Mouse (Mus musculus): ENCODE data around the gene Ntm. TPM values are rescaled to one million over a fixed set of nuclear protein-coding genes. Genes with fewer than 3 reads are reported as not detected.

Gene Ntm
- polyA plus RNA-seq, 1 experiment from 2014 or later: 264 TPM

DNA sequence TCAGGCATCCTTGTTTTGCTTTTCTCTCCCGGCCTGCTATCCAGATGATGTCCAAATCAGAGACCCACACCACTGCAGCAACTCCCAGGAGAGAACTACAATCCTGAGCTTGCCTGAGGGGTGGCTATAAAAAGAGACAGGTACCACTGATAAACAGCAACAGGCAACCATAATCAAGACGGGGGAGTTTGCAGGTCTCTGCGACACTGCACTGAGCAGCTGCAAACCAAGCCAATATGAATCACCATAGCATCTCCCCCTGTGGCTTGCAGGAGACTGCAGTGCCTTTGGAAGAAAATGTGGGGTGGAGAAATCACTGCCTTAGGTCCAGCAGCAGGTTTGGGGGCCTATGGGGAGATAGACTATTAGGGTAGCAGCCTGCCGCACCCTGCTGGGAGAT, 65.5 kb downstream of the Ntm start:
- Histone ChIP-seq H3K36me3 (ENCODE audit: control insufficient read depth, insufficient read depth, low read length) (no peaks in the 10 kb centered on the region), H3K27ac (ENCODE audit: low read depth, low read length) (0 out of 2 replicates have a peak overlapping the region, but pooled peaks have one; percentile 29), H3K9ac (ENCODE audit: low read depth, low read length) (peak overlapping the region; percentile 17; the same call in 1 of the 2 replicates), H3K4me2 (ENCODE audit: low read length) (no peak overlapping the region), H3K9me3 (ENCODE audit: control insufficient read depth, low read length) (no peaks in the 10 kb centered on the region), H3K4me3 (ENCODE audit: low read length) (no peak overlapping the region), H3K4me1 (ENCODE audit: control insufficient read depth, insufficient read depth, low read depth, low read length) (peaks cover 9% of the 10 kb centered on the region), H3K27me3 (replicated peaks; ENCODE audit: control insufficient read depth, insufficient read depth, low read length) (no peaks in the 10 kb centered on the region)
- WGBS: 60% methylated on average over 4 of the region's 4 CpGs
- ATAC-seq: peak; percentile 50; the same call in 1 of the 2 replicates

DNA sequence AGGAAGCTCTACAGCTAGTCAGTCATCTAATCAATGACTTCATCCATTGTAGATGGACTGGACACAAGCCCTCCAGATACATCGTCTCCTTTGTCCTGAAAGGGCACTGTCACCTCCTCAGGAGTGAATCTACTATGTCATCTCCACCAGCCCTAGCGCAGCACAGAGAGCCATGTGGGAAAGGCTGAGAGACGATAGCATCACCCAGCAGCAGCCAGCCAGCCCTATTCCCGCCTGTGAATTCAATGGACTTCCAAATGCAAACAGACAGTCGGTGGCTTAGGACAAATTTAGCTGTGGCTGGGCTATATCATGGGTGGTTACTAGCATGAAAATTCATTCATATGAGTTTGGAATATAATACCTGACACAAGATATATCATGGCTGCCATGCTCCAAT, 70.1 kb downstream of the Ntm start:
- Histone ChIP-seq H3K4me2 (ENCODE audit: low read length) (no peak overlapping the region), H3K4me3 (ENCODE audit: low read length) (no peak overlapping the region), H3K9me3 (ENCODE audit: control insufficient read depth, low read length) (no peaks in the 10 kb centered on the region), H3K27me3 (replicated peaks; ENCODE audit: control insufficient read depth, insufficient read depth, low read length) (no peaks in the 10 kb centered on the region), H3K27ac (ENCODE audit: low read depth, low read length) (no peak overlapping the region), H3K9ac (ENCODE audit: low read depth, low read length) (no peak overlapping the region), H3K36me3 (ENCODE audit: control insufficient read depth, insufficient read depth, low read length) (no peaks in the 10 kb centered on the region), H3K4me1 (ENCODE audit: control insufficient read depth, insufficient read depth, low read depth, low read length) (peaks cover 3% of the 10 kb centered on the region)
- ATAC-seq: no peak
- 76% methylated on average over 5 of the region's 5 CpGs for WGBS

DNA sequence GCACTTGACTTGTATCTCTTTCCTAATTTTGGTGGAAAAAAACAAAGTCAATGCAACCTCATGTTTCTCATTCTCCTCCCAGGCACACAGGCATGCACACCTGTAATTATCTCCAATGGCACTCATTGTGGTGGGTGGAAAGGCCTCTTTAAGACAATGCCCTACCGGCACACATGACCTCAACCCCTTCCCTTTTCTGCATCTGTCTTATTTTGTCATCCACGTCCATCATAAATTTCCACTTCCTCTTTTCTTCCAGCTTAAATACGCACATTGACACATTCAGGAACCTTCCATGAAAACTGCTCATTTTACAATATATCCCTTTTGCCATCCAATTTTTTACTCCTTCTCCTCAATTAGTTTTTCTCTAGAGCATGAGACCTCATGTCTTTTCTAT, 74.2 kb downstream of the Ntm start:
- H3K4me2 ChIP-seq (ENCODE audit: low read length): no peak overlapping the region
- no peak overlapping the region for H3K27ac ChIP-seq (ENCODE audit: low read depth, low read length)
- no peaks in the 10 kb centered on the region for H3K27me3 ChIP-seq (replicated peaks; ENCODE audit: control insufficient read depth, insufficient read depth, low read length)
- WGBS: 90% methylated on average over 3 of the region's 3 CpGs
- H3K9me3 ChIP-seq (ENCODE audit: control insufficient read depth, low read length): peaks cover 4% of the 10 kb centered on the region; the same call in 1 of the 2 replicates
- H3K4me1 ChIP-seq (ENCODE audit: control insufficient read depth, insufficient read depth, low read depth, low read length): no peaks in the 10 kb centered on the region
- no peaks in the 10 kb centered on the region for H3K36me3 ChIP-seq (ENCODE audit: control insufficient read depth, insufficient read depth, low read length)
- no peak for ATAC-seq
- H3K4me3 ChIP-seq (ENCODE audit: low read length): no peak overlapping the region
- H3K9ac ChIP-seq (ENCODE audit: low read depth, low read length): no peak overlapping the region

- no peak overlapping the region for H3K4me3 ChIP-seq (ENCODE audit: low read length)
- 85% methylated on average over 5 of the region's 5 CpGs for WGBS
- peaks cover 4% of the 10 kb centered on the region; the same call in 1 of the 2 replicates for H3K9me3 ChIP-seq (ENCODE audit: control insufficient read depth, low read length)
- H3K4me2 ChIP-seq (ENCODE audit: low read length): no peak overlapping the region
- ATAC-seq: no peak
- H3K4me1 ChIP-seq (ENCODE audit: control insufficient read depth, insufficient read depth, low read depth, low read length): no peaks in the 10 kb centered on the region
- H3K27ac ChIP-seq (ENCODE audit: low read depth, low read length): no peak overlapping the region
- no peaks in the 10 kb centered on the region for H3K27me3 ChIP-seq (replicated peaks; ENCODE audit: control insufficient read depth, insufficient read depth, low read length)
- no peak overlapping the region for H3K9ac ChIP-seq (ENCODE audit: low read depth, low read length)
- no peaks in the 10 kb centered on the region for H3K36me3 ChIP-seq (ENCODE audit: control insufficient read depth, insufficient read depth, low read length)
Observed at GRCm38 (mm10) chr9:29887924-29888323, 75.0 kb downstream of the Ntm start.

DNA sequence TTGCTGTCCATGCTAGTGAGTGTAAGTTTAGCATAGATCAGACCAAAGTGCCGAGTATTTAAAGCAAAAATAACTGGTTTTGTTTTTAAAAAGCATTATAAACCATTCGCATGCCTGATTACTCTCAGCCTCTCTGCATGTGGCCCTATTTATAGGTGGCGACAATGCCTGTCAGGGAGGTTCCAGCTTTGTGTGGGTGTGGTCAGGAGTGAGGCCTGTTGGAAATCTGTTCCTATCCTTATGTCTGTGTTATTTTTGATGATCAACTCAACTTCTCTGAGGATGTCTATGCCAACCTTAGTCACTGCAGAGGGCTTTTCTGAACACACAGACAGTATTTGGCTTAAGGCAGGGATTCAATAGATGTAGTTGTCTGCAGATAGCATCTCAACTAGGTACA, 78.9 kb downstream of the Ntm start:
- Histone ChIP-seq H3K27me3 (replicated peaks; ENCODE audit: control insufficient read depth, insufficient read depth, low read length) (no peaks in the 10 kb centered on the region), H3K4me3 (ENCODE audit: low read length) (no peak overlapping the region), H3K9me3 (ENCODE audit: control insufficient read depth, low read length) (peaks cover 4% of the 10 kb centered on the region; the same call in 1 of the 2 replicates), H3K36me3 (ENCODE audit: control insufficient read depth, insufficient read depth, low read length) (no peaks in the 10 kb centered on the region), H3K9ac (ENCODE audit: low read depth, low read length) (no peak overlapping the region), H3K4me2 (ENCODE audit: low read length) (no peak overlapping the region), H3K4me1 (ENCODE audit: control insufficient read depth, insufficient read depth, low read depth, low read length) (no peaks in the 10 kb centered on the region), H3K27ac (ENCODE audit: low read depth, low read length) (no peak overlapping the region)
- WGBS: 63% methylated on average over 3 of the region's 3 CpGs
- no peak for ATAC-seq

DNA sequence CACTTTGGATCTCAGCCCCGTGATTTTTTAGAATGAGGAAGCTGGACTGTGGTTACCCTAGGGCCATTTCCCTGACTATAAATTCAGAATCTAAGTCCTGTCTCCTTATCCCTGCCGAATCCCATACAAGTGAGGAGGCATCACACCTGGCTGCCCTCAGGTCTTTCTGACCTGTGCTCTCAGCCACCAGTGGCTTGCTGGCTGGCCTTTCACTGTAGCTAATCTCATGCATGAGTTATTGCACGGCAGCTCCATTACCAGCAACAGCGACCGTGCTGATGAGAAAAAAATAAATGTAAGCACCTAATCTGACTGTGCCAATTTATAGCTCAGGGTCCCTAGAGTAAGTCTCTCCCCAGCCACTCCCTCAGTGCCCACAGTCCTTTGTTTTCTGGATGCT, 81.3 kb downstream of the Ntm start:
- Histone ChIP-seq H3K4me2 (ENCODE audit: low read length) (no peak overlapping the region), H3K9me3 (ENCODE audit: control insufficient read depth, low read length) (peaks cover 4% of the 10 kb centered on the region; the same call in 1 of the 2 replicates), H3K36me3 (ENCODE audit: control insufficient read depth, insufficient read depth, low read length) (no peaks in the 10 kb centered on the region), H3K9ac (ENCODE audit: low read depth, low read length) (no peak overlapping the region), H3K4me1 (ENCODE audit: control insufficient read depth, insufficient read depth, low read depth, low read length) (no peaks in the 10 kb centered on the region), H3K27me3 (replicated peaks; ENCODE audit: control insufficient read depth, insufficient read depth, low read length) (no peaks in the 10 kb centered on the region), H3K4me3 (ENCODE audit: low read length) (no peak overlapping the region), H3K27ac (ENCODE audit: low read depth, low read length) (no peak overlapping the region)
- 63% methylated on average over 5 of the region's 5 CpGs for WGBS
- 0 out of 2 replicates have a peak, but pooled peaks have one; percentile 44 for ATAC-seq

DNA sequence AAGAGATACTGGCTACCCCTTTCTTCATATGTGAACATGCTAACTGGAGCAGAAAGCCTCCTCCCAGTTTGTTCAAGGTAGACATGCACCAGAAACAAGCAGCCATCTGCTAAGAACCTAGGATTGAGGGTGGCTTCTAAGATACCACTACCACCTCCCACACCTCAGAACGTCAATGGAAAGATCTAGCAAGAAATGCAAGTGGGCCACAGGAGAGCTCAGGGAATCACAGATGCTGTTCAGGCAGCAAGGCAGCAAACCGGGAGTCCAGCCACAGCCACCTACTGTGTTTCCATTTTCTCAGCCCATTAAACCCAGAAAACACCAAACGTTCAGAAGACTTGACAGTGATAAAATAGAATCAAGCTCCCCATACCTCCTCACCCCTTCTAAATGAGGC, 85.4 kb downstream of the Ntm start:
- no peak for ATAC-seq
- H3K9ac ChIP-seq (ENCODE audit: low read depth, low read length): no peak overlapping the region
- no peak overlapping the region for H3K4me3 ChIP-seq (ENCODE audit: low read length)
- H3K4me2 ChIP-seq (ENCODE audit: low read length): no peak overlapping the region
- no peaks in the 10 kb centered on the region for H3K9me3 ChIP-seq (ENCODE audit: control insufficient read depth, low read length)
- H3K27me3 ChIP-seq (replicated peaks; ENCODE audit: control insufficient read depth, insufficient read depth, low read length): no peaks in the 10 kb centered on the region
- peaks cover 9% of the 10 kb centered on the region for H3K4me1 ChIP-seq (ENCODE audit: control insufficient read depth, insufficient read depth, low read depth, low read length)
- no peaks in the 10 kb centered on the region for H3K36me3 ChIP-seq (ENCODE audit: control insufficient read depth, insufficient read depth, low read length)
- WGBS: 62% methylated on average over 3 of the region's 3 CpGs
- no peak overlapping the region for H3K27ac ChIP-seq (ENCODE audit: low read depth, low read length)

DNA sequence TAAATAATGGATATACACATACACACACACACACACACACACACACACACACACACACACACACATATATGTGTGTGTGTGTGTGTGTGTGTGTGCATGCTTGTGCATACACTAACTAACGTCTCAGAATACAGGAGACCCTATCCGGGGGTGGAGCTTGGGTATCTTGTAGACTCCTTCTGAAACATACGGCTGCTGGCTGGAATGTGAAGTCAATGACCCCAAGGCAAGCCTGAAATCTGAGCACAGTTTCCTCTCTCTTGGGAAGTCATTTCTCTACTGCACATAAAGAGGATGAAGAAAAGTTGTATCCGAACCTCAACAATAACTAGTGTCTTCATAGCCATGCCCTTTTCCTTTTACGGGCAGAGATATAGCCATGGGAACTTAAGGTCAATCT, 95.2 kb downstream of the Ntm start:
- no peak overlapping the region for H3K9ac ChIP-seq (ENCODE audit: low read depth, low read length)
- no peak for ATAC-seq
- H3K36me3 ChIP-seq (ENCODE audit: control insufficient read depth, insufficient read depth, low read length): no peaks in the 10 kb centered on the region
- 63% methylated on average over 5 of the region's 5 CpGs for WGBS
- H3K9me3 ChIP-seq (ENCODE audit: control insufficient read depth, low read length): no peaks in the 10 kb centered on the region
- no peak overlapping the region for H3K4me2 ChIP-seq (ENCODE audit: low read length)
- no peaks in the 10 kb centered on the region for H3K27me3 ChIP-seq (replicated peaks; ENCODE audit: control insufficient read depth, insufficient read depth, low read length)
- no peak overlapping the region for H3K27ac ChIP-seq (ENCODE audit: low read depth, low read length)
- H3K4me3 ChIP-seq (ENCODE audit: low read length): no peak overlapping the region
- H3K4me1 ChIP-seq (ENCODE audit: control insufficient read depth, insufficient read depth, low read depth, low read length): peaks cover 22% of the 10 kb centered on the region

GRCm38 (mm10) chr9:29866824-29867223, 96.1 kb downstream of the Ntm start:
- Histone ChIP-seq H3K36me3 (ENCODE audit: control insufficient read depth, insufficient read depth, low read length) (no peaks in the 10 kb centered on the region), H3K9ac (ENCODE audit: low read depth, low read length) (no peak overlapping the region), H3K4me1 (ENCODE audit: control insufficient read depth, insufficient read depth, low read depth, low read length) (peaks cover 26% of the 10 kb centered on the region), H3K4me2 (ENCODE audit: low read length) (no peak overlapping the region), H3K9me3 (ENCODE audit: control insufficient read depth, low read length) (no peaks in the 10 kb centered on the region), H3K4me3 (ENCODE audit: low read length) (no peak overlapping the region), H3K27ac (ENCODE audit: low read depth, low read length) (no peak overlapping the region), H3K27me3 (replicated peaks; ENCODE audit: control insufficient read depth, insufficient read depth, low read length) (no peaks in the 10 kb centered on the region)
- 36% methylated on average over 3 of the region's 3 CpGs for WGBS
- no peak for ATAC-seq

- Histone ChIP-seq H3K27ac (ENCODE audit: low read depth, low read length) (no peak overlapping the region), H3K4me3 (ENCODE audit: low read length) (no peak overlapping the region), H3K9ac (ENCODE audit: low read depth, low read length) (no peak overlapping the region), H3K4me1 (ENCODE audit: control insufficient read depth, insufficient read depth, low read depth, low read length) (peaks cover 26% of the 10 kb centered on the region), H3K4me2 (ENCODE audit: low read length) (no peak overlapping the region), H3K36me3 (ENCODE audit: control insufficient read depth, insufficient read depth, low read length) (no peaks in the 10 kb centered on the region), H3K9me3 (ENCODE audit: control insufficient read depth, low read length) (no peaks in the 10 kb centered on the region), H3K27me3 (replicated peaks; ENCODE audit: control insufficient read depth, insufficient read depth, low read length) (no peaks in the 10 kb centered on the region)
- 47% methylated on average over 4 of the region's 4 CpGs for WGBS
- no peak for ATAC-seq
Observed at GRCm38 (mm10) chr9:29866101-29866500, 96.8 kb downstream of the Ntm start.
